Mouse (Mus musculus) G1E (cell line): ENCODE measurements around the gene Metap1. TPM values are rescaled to one million over a fixed set of nuclear protein-coding genes. Genes with fewer than 3 reads are reported as not detected.

ENCODE experiments used
- ATAC-seq: 2 replicates; pipeline ENCODE4 v1.8.0; 2016; ENCODE audit warnings: mild to moderate bottlenecking; ENCODE audit not compliant: insufficient number of reproducible peaks, poor library complexity, low FRiP score, severe bottlenecking; ENCODE audit errors: extremely low read depth
- DNase-seq: peaks from one replicate; pipeline ENCODE4 v3.0.0; 2012; ENCODE audit warnings: low spot score
- H3K27me3 ChIP-seq: 2 replicates; pipeline ENCODE4 v1.6.1; 2012; ENCODE audit warnings: mild to moderate bottlenecking, low read length, inconsistent platforms; ENCODE audit not compliant: insufficient read depth
- H3K36me3 ChIP-seq: replicated peaks from 2 replicates; pipeline ENCODE3; 2012; ENCODE audit warnings: mild to moderate bottlenecking, inconsistent platforms
- H3K4me1 ChIP-seq: 2 replicates; pipeline ENCODE4 v1.6.1; 2012; ENCODE audit warnings: low read depth, low read length, inconsistent platforms, mixed read lengths; ENCODE audit not compliant: insufficient read depth
- H3K4me3 ChIP-seq: 2 replicates; pipeline ENCODE4 v1.5.1; 2012; ENCODE audit warnings: low read depth, mild to moderate bottlenecking, inconsistent platforms, low read length, moderate library complexity, mixed read lengths
- H3K9me3 ChIP-seq: replicated peaks from 2 replicates; pipeline ENCODE4 v1.6.1; 2012; ENCODE audit warnings: inconsistent platforms
- CTCF ChIP-seq: IDR thresholded peaks from 2 replicates; pipeline ENCODE4 v1.5.1; 2012; ENCODE audit warnings: low read depth, low read length, inconsistent platforms, mixed read lengths
- GATA1 ChIP-seq: IDR thresholded peaks from 2 replicates; pipeline ENCODE4 v1.6.1; 2012; ENCODE audit warnings: borderline replicate concordance, low read length, inconsistent platforms, mixed read lengths
- GATA2 ChIP-seq: IDR thresholded peaks from 2 replicates; pipeline ENCODE4 v1.6.1; 2012; ENCODE audit warnings: low read depth, low read length, inconsistent platforms, borderline replicate concordance
- POLR2AphosphoS5 ChIP-seq: IDR thresholded peaks from 2 replicates; pipeline ENCODE4 v1.6.1; 2012; ENCODE audit warnings: low read depth, low read length, inconsistent platforms; ENCODE audit not compliant: insufficient replicate concordance
- TAL1 ChIP-seq: conservative IDR thresholded peaks from 2 replicates; pipeline ENCODE4 v1.6.1; 2012; ENCODE audit warnings: low read depth, low read length, inconsistent platforms, mixed read lengths
- polyA plus RNA-seq: library from polyadenylated mRNA; stranded (reverse); fragments of >175 nt; gene quantifications from 2 replicates; pipeline ENCODE4 v1.2.3, GENCODE M21; 2012
- total RNA-seq, 2 experiments: library from RNA; stranded (forward) in 1 of 2; stranded (reverse) in 1 of 2; fragments of 200-1000 nt in 1 of 2; fragments of >200 nt in 1 of 2; fragmentation: Nextera tagmentation in 1 of 2; gene quantifications; 2 replicates each; pipeline ENCODE4 v1.2.3; 2014 to 2017

The Metap1 gene
- total and polyA plus RNA-seq, 3 experiments = 24.3 to 67.3 (median 66.3) TPM

GRCm38 (mm10) chr3:138517881-138518280 is 28.6 kb upstream of the Metap1 start:
- DNase-seq (no peak), ATAC-seq (no peak; the same call in 1 of the 2 replicates)
- TF ChIP-seq GATA2 = no peak
- TF ChIP-seq CTCF = peak; percentile 58
- TF ChIP-seq GATA1 = no peak
- no peak for TF ChIP-seq TAL1
- TF ChIP-seq POLR2AphosphoS5 = no peak
- H3K27me3 ChIP-seq = peaks cover 20% of the 10 kb centered on the region
- H3K4me3 ChIP-seq = no peak overlapping the region
- H3K4me1 ChIP-seq = no peaks in the 10 kb centered on the region; the same call in 1 of the 2 replicates
- H3K9me3 ChIP-seq = no peaks in the 10 kb centered on the region
- no peaks in the 10 kb centered on the region for H3K36me3 ChIP-seq

GRCm38 (mm10) chr3:138515656-138516370 is 26.5 kb upstream of the Metap1 start:
- Histone ChIP-seq H3K9me3 (no peaks in the 10 kb centered on the region), H3K36me3 (no peaks in the 10 kb centered on the region), H3K27me3 (peaks cover 21% of the 10 kb centered on the region), H3K4me3 (no peak overlapping the region), H3K4me1 (peaks cover 3% of the 10 kb centered on the region)
- no peak for DNase-seq
- TF ChIP-seq GATA2 (no peak), TAL1 (no peak), GATA1 (no peak), POLR2AphosphoS5 (no peak), CTCF (no peak)
- no peak for ATAC-seq

GRCm38 (mm10) chr3:138514749-138515148 is 25.4 kb upstream of the Metap1 start:
- TF ChIP-seq TAL1 = no peak
- no peak for TF ChIP-seq CTCF
- no peak for TF ChIP-seq GATA1
- no peak for TF ChIP-seq POLR2AphosphoS5
- no peak for TF ChIP-seq GATA2
- H3K36me3 ChIP-seq = no peaks in the 10 kb centered on the region
- DNase-seq (no peak), ATAC-seq (no peak)
- no peak overlapping the region for H3K4me3 ChIP-seq
- peaks cover 3% of the 10 kb centered on the region for H3K4me1 ChIP-seq
- H3K9me3 ChIP-seq = no peaks in the 10 kb centered on the region
- peaks cover 24% of the 10 kb centered on the region for H3K27me3 ChIP-seq

GRCm38 (mm10) chr3:138513243-138513642 is 23.9 kb upstream of the Metap1 start:
- Histone ChIP-seq H3K4me3 (no peak overlapping the region), H3K4me1 (peaks cover 3% of the 10 kb centered on the region), H3K9me3 (no peaks in the 10 kb centered on the region), H3K36me3 (no peaks in the 10 kb centered on the region), H3K27me3 (peaks cover 27% of the 10 kb centered on the region)
- TF ChIP-seq GATA2 = no peak
- TF ChIP-seq GATA1 = no peak
- TF ChIP-seq POLR2AphosphoS5 = no peak
- TF ChIP-seq TAL1 = no peak
- TF ChIP-seq CTCF = no peak
- no peak for DNase-seq
- ATAC-seq = no peak

- Histone ChIP-seq H3K4me1 (peaks cover 5% of the 10 kb centered on the region), H3K4me3 (no peak overlapping the region), H3K27me3 (peaks cover 25% of the 10 kb centered on the region), H3K36me3 (no peaks in the 10 kb centered on the region), H3K9me3 (no peaks in the 10 kb centered on the region)
- DNase-seq (no peak), ATAC-seq (no peak)
- TF ChIP-seq TAL1 (no peak), GATA2 (no peak), POLR2AphosphoS5 (no peak), CTCF (no peak), GATA1 (no peak)
Measured at GRCm38 (mm10) chr3:138510471-138510870, 21.2 kb upstream of the Metap1 start.

GRCm38 (mm10) chr3:138509581-138509980 is 20.3 kb upstream of the Metap1 start:
- Histone ChIP-seq H3K36me3 (no peaks in the 10 kb centered on the region), H3K4me1 (peaks cover 5% of the 10 kb centered on the region), H3K9me3 (no peaks in the 10 kb centered on the region), H3K27me3 (peaks cover 29% of the 10 kb centered on the region), H3K4me3 (no peak overlapping the region)
- no peak for TF ChIP-seq POLR2AphosphoS5
- no peak for TF ChIP-seq CTCF
- TF ChIP-seq GATA1 = no peak
- no peak for TF ChIP-seq TAL1
- TF ChIP-seq GATA2 = no peak
- DNase-seq (no peak), ATAC-seq (no peak)

GRCm38 (mm10) chr3:138506749-138507148 is 17.4 kb upstream of the Metap1 start:
- TF ChIP-seq GATA1 = no peak
- no peak for TF ChIP-seq CTCF
- no peak for TF ChIP-seq GATA2
- no peak for TF ChIP-seq POLR2AphosphoS5
- TF ChIP-seq TAL1 = no peak
- DNase-seq = no peak
- Histone ChIP-seq H3K36me3 (no peaks in the 10 kb centered on the region), H3K4me3 (no peak overlapping the region), H3K4me1 (peaks cover 2% of the 10 kb centered on the region; the same call in 1 of the 2 replicates), H3K9me3 (no peaks in the 10 kb centered on the region), H3K27me3 (peaks cover 23% of the 10 kb centered on the region)
- no peak for ATAC-seq
